Mouse (Mus musculus) midbrain, postnatal 0 days (tissue): ENCODE measurements around the gene Wfikkn2. TPM values are rescaled to one million over a fixed set of nuclear protein-coding genes. Genes with fewer than 3 reads are reported as not detected.

Source experiments
- ATAC-seq: fragments of 200-750 bp; cut with Nextera tagmentation; 2 replicates; pipeline ENCODE4 v1.8.0; 2017; ENCODE audit warnings: moderate number of reproducible peaks, mild to moderate bottlenecking, moderate TSS enrichment, moderate library complexity; ENCODE audit not compliant: low FRiP score
- DNase-seq: peaks from one replicate; pipeline ENCODE4 v3.0.0-alpha.2; 2015; ENCODE audit warnings: low spot score
- H3K27ac ChIP-seq: fragments of 300-500 bp; sonication (generic); 2 replicates; pipeline ENCODE4 v1.5.1; 2014; ENCODE audit warnings: low read depth, mild to moderate bottlenecking, low read length, mixed read lengths
- H3K27me3 ChIP-seq: fragments of 300-500 bp; sonication (generic); 2 replicates; pipeline ENCODE4 v1.6.1; 2014; ENCODE audit warnings: low read length, control low read depth, mixed read lengths; ENCODE audit not compliant: insufficient read depth
- H3K36me3 ChIP-seq: fragments of 300-500 bp; sonication (generic); 2 replicates; pipeline ENCODE4 v1.6.1; 2014; ENCODE audit warnings: low read length, control low read depth, mixed read lengths; ENCODE audit not compliant: insufficient read depth
- H3K4me1 ChIP-seq: fragments of 300-500 bp; sonication (generic); 2 replicates; pipeline ENCODE4 v1.6.1; 2014; ENCODE audit warnings: mild to moderate bottlenecking, control low read depth, antibody characterized with exemption, low read length, mixed read lengths; ENCODE audit not compliant: insufficient read depth
- H3K4me2 ChIP-seq: fragments of 300-500 bp; sonication (generic); 2 replicates; pipeline ENCODE4 v1.6.1; 2014; ENCODE audit warnings: low read depth, mild to moderate bottlenecking, low read length, mixed read lengths; ENCODE audit not compliant: poor library complexity, severe bottlenecking
- H3K4me3 ChIP-seq: fragments of 300-500 bp; sonication (generic); 2 replicates; pipeline ENCODE4 v1.5.1; 2014; ENCODE audit warnings: low read depth, mild to moderate bottlenecking, low read length, moderate library complexity
- H3K9ac ChIP-seq: fragments of 300-500 bp; sonication (generic); replicated peaks from 2 replicates; pipeline ENCODE4 v1.6.1; 2014; ENCODE audit warnings: mild to moderate bottlenecking, low read length, moderate library complexity, mixed read lengths; ENCODE audit not compliant: poor library complexity, severe bottlenecking
- H3K9me3 ChIP-seq: fragments of 300-500 bp; sonication (generic); 2 replicates; pipeline ENCODE4 v1.6.1; 2016; ENCODE audit warnings: low read length, control low read depth
- CTCF ChIP-seq: IDR thresholded peaks from 2 replicates; pipeline ENCODE4 v1.5.1; 2016; ENCODE audit warnings: antibody characterized with exemption, mild to moderate bottlenecking
- WGBS: fragments of 180-500 bp; shearing (Covaris S2); extraction: QIAGEN DNeasy Blood & Tissue Kit; methylation state at CpG from one replicate; pipeline ENCODE4 v1.1.7; 2014; 5-methylcytosine and 5-hydroxymethylcytosine counted together
- polyA plus RNA-seq: library from polyadenylated mRNA; unstranded; fragments of >200 nt; fragmentation: Nextera tagmentation; extraction: Ambion mirVana; gene quantifications from 2 replicates; pipeline ENCODE4 v1.2.1, GENCODE M21; 2015
- total RNA-seq: library from RNA; depleted of rRNA; stranded (reverse); fragments of >200 nt; gene quantifications from 2 replicates; pipeline ENCODE4 v1.2.3, GENCODE M21; 2014

Gene Wfikkn2
- total and polyA plus RNA-seq, 2 experiments from 2014 or later, result 2.6 to 10.0 TPM

GRCm38 (mm10) chr11:94211651-94212488, 33.9 kb downstream of the Wfikkn2 start:
- Histone ChIP-seq H3K27me3 (no peaks in the 10 kb centered on the region), H3K4me2 (peak overlapping the region; percentile 62), H3K36me3 (peaks cover 12% of the 10 kb centered on the region; the same call in 1 of the 2 replicates), H3K27ac (peak overlapping the region; percentile 98), H3K9me3 (no peaks in the 10 kb centered on the region), H3K4me1 (peaks cover 4% of the 10 kb centered on the region; the same call in 1 of the 2 replicates), H3K9ac (peak overlapping the region; percentile 99), H3K4me3 (peak overlapping the region; percentile 99)
- under 1% methylated on average over 32 of the region's 61 CpGs for WGBS
- ATAC-seq, result peak; percentile 32
- peak; percentile 53 for DNase-seq
- TF ChIP-seq CTCF, result no peak

GRCm38 (mm10) chr11:94211124-94211603, 34.6 kb downstream of the Wfikkn2 start, which contains the start of gene Tob1:
Tob1 (plus strand) TSS chr11:94211454.
- peak; percentile 53 for TF ChIP-seq CTCF
- Histone ChIP-seq H3K9ac (peak within 1 kb of the TSS; percentile 99), H3K36me3 (peaks cover 12% of the 10 kb centered on the region; the same call in 1 of the 2 replicates), H3K4me3 (peak within 1 kb of the TSS; percentile 99), H3K27ac (peak within 1 kb of the TSS; percentile 98), H3K4me2 (peak within 1 kb of the TSS; percentile 79), H3K9me3 (no peaks in the 10 kb centered on the region), H3K4me1 (peaks cover 4% of the 10 kb centered on the region; the same call in 1 of the 2 replicates), H3K27me3 (no peaks in the 10 kb centered on the region)
- DNase-seq (peak; percentile 100), ATAC-seq (peak; percentile 98)
- 0% methylated on average over 26 of the region's 55 CpGs for WGBS

GRCm38 (mm10) chr11:94210191-94211086, 35.4 kb downstream of the Wfikkn2 start:
- Histone ChIP-seq H3K4me3 (peak overlapping the region; percentile 99), H3K9me3 (no peaks in the 10 kb centered on the region), H3K36me3 (peaks cover 10% of the 10 kb centered on the region; the same call in 1 of the 2 replicates), H3K4me1 (peaks cover 4% of the 10 kb centered on the region; the same call in 1 of the 2 replicates), H3K27ac (peak overlapping the region; percentile 97), H3K4me2 (peak overlapping the region; percentile 79), H3K27me3 (no peaks in the 10 kb centered on the region), H3K9ac (peak overlapping the region; percentile 76)
- peak; percentile 20; the same call in 1 of the 2 replicates for TF ChIP-seq CTCF
- WGBS, result under 1% methylated on average over 39 of the region's 56 CpGs
- DNase-seq, result peak; percentile 99
- ATAC-seq, result peak; percentile 81

GRCm38 (mm10) chr11:94209695-94210131, 36.1 kb downstream of the Wfikkn2 start:
- 2% methylated on average over 14 of the region's 14 CpGs for WGBS
- H3K4me2 ChIP-seq, result peak overlapping the region; percentile 79
- H3K4me3 ChIP-seq, result peak overlapping the region; percentile 42
- H3K27ac ChIP-seq, result peak overlapping the region; percentile 97
- no peak for DNase-seq
- TF ChIP-seq CTCF, result no peak
- H3K36me3 ChIP-seq, result peaks cover 10% of the 10 kb centered on the region; the same call in 1 of the 2 replicates
- H3K9me3 ChIP-seq, result no peaks in the 10 kb centered on the region
- H3K4me1 ChIP-seq, result peaks cover 4% of the 10 kb centered on the region; the same call in 1 of the 2 replicates
- H3K27me3 ChIP-seq, result no peaks in the 10 kb centered on the region
- ATAC-seq, result no peak
- peak overlapping the region; percentile 76 for H3K9ac ChIP-seq
